Mouse (Mus musculus) adrenal gland, postnatal 14 days (tissue): ENCODE measurements around the gene Prelp. TPM values are rescaled to one million over a fixed set of nuclear protein-coding genes. Genes with fewer than 3 reads are reported as not detected.

Experiments
- DNase-seq: peaks from one replicate; pipeline ENCODE4 v3.0.0; 2021; ENCODE audit warnings: mixed read lengths
- total RNA-seq: library from RNA; stranded (reverse); gene quantifications from 2 replicates; pipeline ENCODE4 v1.2.3, GENCODE M21; 2021

Prelp gene
- total RNA-seq, 1 experiment from 2014 or later = 111 TPM

GRCm38 (mm10) chr1:133899043-133899542 lies 22.1 kb downstream of the Prelp start:
- no peak for DNase-seq

- no peak for DNase-seq
Observed at GRCm38 (mm10) chr1:133897293-133897692, 23.9 kb downstream of the Prelp start.

- peak; percentile 73 for DNase-seq
Observed at GRCm38 (mm10) chr1:133891489-133891888, 29.7 kb downstream of the Prelp start.

GRCm38 (mm10) chr1:133889949-133890598 lies 31.1 kb downstream of the Prelp start:
- DNase-seq = no peak

- DNase-seq = no peak
Observed at GRCm38 (mm10) chr1:133887538-133888250, 33.5 kb downstream of the Prelp start.

GRCm38 (mm10) chr1:133887044-133887443 lies 34.2 kb downstream of the Prelp start:
- DNase-seq = peak; percentile 34

- no peak for DNase-seq
Observed at GRCm38 (mm10) chr1:133886431-133886830, 34.8 kb downstream of the Prelp start.

- DNase-seq = no peak
Observed at GRCm38 (mm10) chr1:133885811-133886210, 35.4 kb downstream of the Prelp start.

- no peak for DNase-seq
Observed at GRCm38 (mm10) chr1:133884746-133885145, 36.5 kb downstream of the Prelp start.

GRCm38 (mm10) chr1:133884090-133884489 lies 37.1 kb downstream of the Prelp start:
- no peak for DNase-seq

GRCm38 (mm10) chr1:133882283-133883217 lies 38.7 kb downstream of the Prelp start:
- DNase-seq = no peak

GRCm38 (mm10) chr1:133881813-133882212 lies 39.4 kb downstream of the Prelp start:
- no peak for DNase-seq

GRCm38 (mm10) chr1:133878825-133879423 lies 42.3 kb downstream of the Prelp start:
- DNase-seq = peak; percentile 39

- no peak for DNase-seq
Observed at GRCm38 (mm10) chr1:133876936-133877335, 44.3 kb downstream of the Prelp start.

- no peak for DNase-seq
Observed at GRCm38 (mm10) chr1:133873086-133873813, 48.0 kb downstream of the Prelp start.

GRCm38 (mm10) chr1:133871241-133871640 lies 50.0 kb downstream of the Prelp start:
- no peak for DNase-seq

GRCm38 (mm10) chr1:133869221-133869620 lies 52.0 kb downstream of the Prelp start:
- no peak for DNase-seq

GRCm38 (mm10) chr1:133863257-133863997 lies 57.8 kb downstream of the Prelp start:
- no peak for DNase-seq

- no peak for DNase-seq
Observed at GRCm38 (mm10) chr1:133861028-133861427, 60.2 kb downstream of the Prelp start.
